Mouse (Mus musculus): ENCODE results near the gene Hid1.

- no peak for TF ChIP-seq POLR2A (IDR thresholded peaks at IDR 0.05; ENCODE audit: borderline replicate concordance, insufficient read depth, low read length)
- TF ChIP-seq CTCF (IDR thresholded peaks at IDR 0.05; ENCODE audit: borderline replicate concordance, insufficient read depth, low read depth, low read length): peak; percentile 82
Measured at GRCm38 (mm10) chr11:115321906-115322693, 45.5 kb downstream of the Hid1 start, which contains the start of gene Ush1g.
